Comparison of ENCODE assay signal across 8 mouse cellular contexts in genomic region chr10:19711551-19712171, GRCm38 (mm10). TPM values are rescaled to one million over a fixed set of nuclear protein-coding genes. Genes with fewer than 3 reads are reported as not detected.
DNase-seq lines count a peak whose midpoint lies in the region; ATAC-seq and TF ChIP-seq lines count a peak whose summit lies in the region.
"Had no signal": no experiment of that assay in that cellular context is flagged by ENCODE, and none has a peak within 500 bp of the region (broad histone marks: within the 10 kb centered on the region; RNA-seq: fewer than 3 reads in every experiment).

No protein-coding gene starts in this region.

- no peaks in the 10 kb centered on the region for H3K36me3 ChIP-seq in kidney, adult 2 months (ENCODE audit: control insufficient read depth, insufficient read depth, low read length)
- no peaks in the 10 kb centered on the region for H3K36me3 ChIP-seq in kidney, embryonic 15.5 days
- peaks cover 0 to 14% of the 10 kb centered on the region in 2 experiments; a peak in 2 of 4 replicates for H3K36me3 ChIP-seq in MEL (ENCODE audit: control insufficient read depth in 1 of 2, insufficient read depth in 2 of 2, low read length in 2 of 2)
- H3K36me3 ChIP-seq in liver, postnatal 0 days (replicated peaks; ENCODE audit: insufficient read depth, low read length): no peaks in the 10 kb centered on the region
- no peaks in the 10 kb centered on the region for H3K36me3 ChIP-seq in kidney, embryonic 14.5 days (ENCODE audit: control insufficient read depth, insufficient read depth, low read length)
- H3K36me3 ChIP-seq: neural tube, embryonic 12.5 days had no signal

- no peak for TF ChIP-seq POLR2A in kidney, adult 2 months (IDR thresholded peaks at IDR 0.05; ENCODE audit: low read depth, low read length)
- TF ChIP-seq POLR2A in MEL (IDR thresholded peaks at IDR 0.05; ENCODE audit: control insufficient read depth in 1 of 2, insufficient read depth in 1 of 2, low read depth in 1 of 2, low read length in 2 of 2, poor library complexity in 1 of 2): no peak
- TF ChIP-seq POLR2A in cortical plate, adult 2 months (IDR thresholded peaks at IDR 0.05; ENCODE audit: extremely low read depth, insufficient read depth, low read length): no peak

- H3K27ac ChIP-seq in kidney, adult 2 months (ENCODE audit: insufficient read depth, low read depth, low read length): no peak overlapping the region
- no peak overlapping the region for H3K27ac ChIP-seq in kidney, embryonic 15.5 days
- H3K27ac ChIP-seq in MEL (ENCODE audit: control insufficient read depth, low read depth, low read length): peak overlapping the region; percentile 53
- no peak overlapping the region for H3K27ac ChIP-seq in cortical plate, adult 2 months (ENCODE audit: insufficient read depth, low read length)
- no peak overlapping the region for H3K27ac ChIP-seq in liver, postnatal 0 days (ENCODE audit: low read depth)
- no peak overlapping the region for H3K27ac ChIP-seq in kidney, embryonic 14.5 days (ENCODE audit: low read depth, low read length)
- H3K27ac ChIP-seq: neural tube, embryonic 12.5 days had no signal

- no peak overlapping the region for H3K4me3 ChIP-seq in kidney, adult 2 months (ENCODE audit: insufficient read depth, low read depth, low read length)
- H3K4me3 ChIP-seq in kidney, embryonic 15.5 days (replicated peaks): no peak overlapping the region
- peak overlapping the region; percentile 48 to 49 for H3K4me3 ChIP-seq in MEL (ENCODE audit: control insufficient read depth in 1 of 2, insufficient read depth in 1 of 2, low read depth in 2 of 2, low read length in 2 of 2)
- no peak overlapping the region for H3K4me3 ChIP-seq in cortical plate, adult 2 months (ENCODE audit: insufficient read depth, low read length)
- no peak overlapping the region for H3K4me3 ChIP-seq in liver, postnatal 0 days (ENCODE audit: low read depth, low read length)
- H3K4me3 ChIP-seq in kidney, embryonic 14.5 days (ENCODE audit: low read length): no peak overlapping the region

- DNase-seq in kidney, adult 2 months: no peak
- DNase-seq in MEL (ENCODE audit: low read depth, low spot score): peak; percentile 77
- no peak for DNase-seq in liver, postnatal 0 days
- DNase-seq in ovary, postnatal 36 days (ENCODE audit: low spot score): no peak

- no peak for TF ChIP-seq EP300 in MEL (IDR thresholded peaks at IDR 0.05; ENCODE audit: low read depth in 1 of 2, low read length in 2 of 2)
- TF ChIP-seq EP300 in liver, postnatal 0 days (IDR thresholded peaks at IDR 0.05; ENCODE audit: low read depth): no peak

- H3K4me1 ChIP-seq in kidney, adult 2 months (ENCODE audit: control insufficient read depth, insufficient read depth, low read length): no peaks in the 10 kb centered on the region
- peaks cover 8% of the 10 kb centered on the region for H3K4me1 ChIP-seq in kidney, embryonic 15.5 days
- peaks cover 8 to 21% of the 10 kb centered on the region in 2 experiments for H3K4me1 ChIP-seq in MEL (ENCODE audit: control insufficient read depth in 1 of 2, insufficient read depth in 2 of 2, low read length in 2 of 2)
- H3K4me1 ChIP-seq in cortical plate, adult 2 months (ENCODE audit: control insufficient read depth, insufficient read depth, low read length): peaks cover 2% of the 10 kb centered on the region
- peaks cover 9% of the 10 kb centered on the region for H3K4me1 ChIP-seq in liver, postnatal 0 days (ENCODE audit: insufficient read depth)
- H3K4me1 ChIP-seq in kidney, embryonic 14.5 days (ENCODE audit: control insufficient read depth, insufficient read depth, low read length): 0 out of 2 replicates have a peak, but pooled peaks cover 3% of the 10 kb centered on the region

- H3K27me3 ChIP-seq in kidney, adult 2 months (replicated peaks; ENCODE audit: control insufficient read depth, insufficient read depth, low read length): peaks cover 2% of the 10 kb centered on the region; the same call in 1 of the 2 replicates
- peaks cover 29% of the 10 kb centered on the region for H3K27me3 ChIP-seq in kidney, embryonic 15.5 days
- H3K27me3 ChIP-seq in MEL (ENCODE audit: control insufficient read depth in 1 of 2, insufficient read depth in 2 of 2, low read length in 2 of 2): no peaks in the 10 kb centered on the region; a peak in 1 of 4 replicates
- H3K27me3 ChIP-seq in liver, postnatal 0 days (ENCODE audit: insufficient read depth, low read length): peaks cover 7% of the 10 kb centered on the region; the same call in 1 of the 2 replicates
- peaks cover 8% of the 10 kb centered on the region; the same call in 1 of the 2 replicates for H3K27me3 ChIP-seq in kidney, embryonic 14.5 days (ENCODE audit: control insufficient read depth, insufficient read depth, low read length)

- no peak for TF ChIP-seq RAD21 in MEL (IDR thresholded peaks at IDR 0.05; ENCODE audit: low read depth, low read length)

- no peaks in the 10 kb centered on the region for H3K9me3 ChIP-seq in kidney, embryonic 15.5 days (replicated peaks)
- H3K9me3 ChIP-seq in MEL (replicated peaks; ENCODE audit: insufficient read depth, low read length): no peaks in the 10 kb centered on the region
- no peaks in the 10 kb centered on the region for H3K9me3 ChIP-seq in liver, postnatal 0 days (ENCODE audit: low read length)
- no peaks in the 10 kb centered on the region for H3K9me3 ChIP-seq in kidney, embryonic 14.5 days (ENCODE audit: control insufficient read depth, low read length)
- H3K9me3 ChIP-seq: neural tube, embryonic 12.5 days had no signal

- peak; percentile 24; the same call in 1 of the 2 replicates for TF ChIP-seq CTCF in kidney, adult 2 months (conservative IDR thresholded peaks at IDR 0.05; ENCODE audit: insufficient read depth, insufficient read length, low read depth, low read length)
- TF ChIP-seq CTCF in MEL (IDR thresholded peaks at IDR 0.05 in 2 of 3, conservative IDR thresholded peaks at IDR 0.05 in 1 of 3; ENCODE audit: control insufficient read depth in 1 of 3, insufficient read depth in 1 of 3, low read depth in 2 of 3, low read length in 3 of 3, poor library complexity in 1 of 3, severe bottlenecking in 1 of 3): peak; percentile 48 to 62 (median 58)
- peak; percentile 37 for TF ChIP-seq CTCF in cortical plate, adult 2 months (IDR thresholded peaks at IDR 0.05; ENCODE audit: extremely low read depth, insufficient read depth, low read length)
- TF ChIP-seq CTCF in liver, postnatal 0 days (IDR thresholded peaks at IDR 0.05; ENCODE audit: low read depth): peak; percentile 24

- H3K79me2 ChIP-seq in MEL (ENCODE audit: control insufficient read depth, insufficient read depth, low read length, poor library complexity): no peaks in the 10 kb centered on the region

- no peak for ATAC-seq in kidney, embryonic 15.5 days (replicated peaks; ENCODE audit: low FRiP score)
- no peak for ATAC-seq in liver, postnatal 0 days
- ATAC-seq in kidney, embryonic 14.5 days (ENCODE audit: low FRiP score, low TSS enrichment): no peak

- H3K4me2 ChIP-seq in kidney, embryonic 15.5 days: no peak overlapping the region
- peak overlapping the region; percentile 81 for H3K4me2 ChIP-seq in liver, postnatal 0 days (ENCODE audit: low read depth, low read length)
- H3K4me2 ChIP-seq in kidney, embryonic 14.5 days (replicated peaks; ENCODE audit: low read depth, low read length): no peak overlapping the region

- WGBS in kidney, adult 2 months: 40% methylated on average over 7 of the region's 7 CpGs
- WGBS in kidney, embryonic 15.5 days: 47% methylated on average over 7 of the region's 7 CpGs
- 49% methylated on average over 7 of the region's 7 CpGs for WGBS in liver, postnatal 0 days (ENCODE audit: insufficient replicate concordance)
- WGBS in kidney, embryonic 14.5 days: 51% methylated on average over 7 of the region's 7 CpGs

- no peak overlapping the region for H3K9ac ChIP-seq in kidney, embryonic 15.5 days
- peak overlapping the region; percentile 35 for H3K9ac ChIP-seq in MEL (ENCODE audit: control insufficient read depth, low read depth, low read length, poor library complexity, severe bottlenecking)
- H3K9ac ChIP-seq in liver, postnatal 0 days (replicated peaks): no peak overlapping the region
- H3K9ac ChIP-seq in kidney, embryonic 14.5 days (ENCODE audit: low read depth, low read length): no peak overlapping the region

TF ChIP-seq in MEL, 35 proteins besides CTCF, POLR2A, EP300 and RAD21:
- TF ChIP-seq ZC3H11A (IDR thresholded peaks at IDR 0.05; ENCODE audit: low read depth, low read length): no peak
- TF ChIP-seq UBTF (IDR thresholded peaks at IDR 0.05; ENCODE audit: borderline replicate concordance, insufficient read depth, low read depth, low read length): no peak
- no peak for TF ChIP-seq JUND (IDR thresholded peaks at IDR 0.05; ENCODE audit: low read depth, low read length)
- peak; percentile 32; the same call in 1 of the 2 replicates for TF ChIP-seq SMC3 (IDR thresholded peaks at IDR 0.05; ENCODE audit: low read depth, low read length)

RNA-seq across cellular contexts. Expression of gene Il20ra, which starts 0.7 kb away (rescaled TPM):
- polyA plus RNA-seq in kidney, adult 2 months (2012; rRNA removed): 0.06 TPM in 1 of 2 replicates, not detected in the other
- polyA plus RNA-seq in kidney, embryonic 15.5 days (2015; fragmentation: Nextera tagmentation; extraction: Ambion mirVana): 0.14 TPM in 1 of 2 replicates, not detected in the other
- not detected in 2 replicates for total RNA-seq in MEL (2012; rRNA removed)
- polyA plus RNA-seq in MEL (2012; ENCODE audit: insufficient read depth in 1 of 2, insufficient read length in 2 of 2, low read depth in 1 of 2, low replicate concordance in 2 of 2, missing spikeins in 1 of 2): under 1 TPM in 1 of 2 experiments, not detected in 1; 0.06 TPM
- polyA plus RNA-seq in cortical plate, adult 2 months (2012; rRNA removed): 0.13 and 0.38 TPM in 2 replicates
- polyA plus RNA-seq in liver, postnatal 0 days (2015; fragmentation: Nextera tagmentation; extraction: Ambion mirVana): 0.08 and 0.13 TPM in 2 replicates
- polyA plus RNA-seq in kidney, embryonic 14.5 days (2014; fragmentation: Nextera tagmentation; extraction: Ambion mirVana): not detected in 2 replicates
- polyA plus RNA-seq: neural tube, embryonic 12.5 days had no signal

Comparison
In these comparisons a context has a peak if more than half of its experiments do, and no peak if none do; other contexts are left out.
1. H3K4me3 ChIP-seq: peak in MEL (2 of 2); none in kidney, adult 2 months (single experiment), kidney, embryonic 15.5 days (single experiment), cortical plate, adult 2 months (single experiment), liver, postnatal 0 days (single experiment) and kidney, embryonic 14.5 days (single experiment).
2. Peak in every context shown above with its lines, with median percentiles within 50 percentile points of each other: CTCF ChIP-seq.